Comparison of ENCODE assay signal across 8 mouse cellular contexts in the genomic region with DNA sequence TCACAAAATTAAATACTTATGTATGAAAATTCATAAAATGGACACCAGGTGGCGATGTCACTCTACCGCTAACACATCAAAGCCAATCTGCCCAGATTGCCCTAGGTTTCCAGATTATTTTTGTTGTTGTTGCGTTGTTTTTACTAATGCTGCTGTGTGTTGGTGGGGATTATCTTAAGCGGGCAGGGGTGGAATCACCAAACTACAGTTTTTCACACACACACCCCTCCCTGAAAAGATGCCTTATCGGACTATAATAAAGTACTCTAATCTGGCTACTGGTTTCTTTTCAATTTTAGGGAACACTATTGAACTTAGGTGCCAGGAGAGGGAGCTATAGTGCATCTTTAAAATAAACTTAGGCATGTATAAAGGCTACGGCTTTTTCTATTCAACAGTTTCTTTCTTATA. TPM values are rescaled to one million over a fixed set of nuclear protein-coding genes. Genes with fewer than 3 reads are reported as not detected.
DNase-seq lines count a peak whose midpoint lies in the region; ATAC-seq and TF ChIP-seq lines count a peak whose summit lies in the region.

No protein-coding gene starts in this region.

- no peaks in the 10 kb centered on the region for H3K36me3 ChIP-seq in forebrain, embryonic 11.5 days (ENCODE audit: control insufficient read depth, insufficient read depth, low read length)
- H3K36me3 ChIP-seq in hindbrain, embryonic 14.5 days (replicated peaks; ENCODE audit: control insufficient read depth, insufficient read depth), result no peaks in the 10 kb centered on the region

- H3K4me2 ChIP-seq in forebrain, embryonic 11.5 days (ENCODE audit: low read depth, low read length, severe bottlenecking), result peak overlapping the region; percentile 31; the same call in 1 of the 2 replicates
- H3K4me2 ChIP-seq in hindbrain, embryonic 14.5 days (replicated peaks), result peak overlapping the region; percentile 50

- ATAC-seq in forebrain, embryonic 11.5 days (replicated peaks; ENCODE audit: low FRiP score), result peak; percentile 72
- peak; percentile 80 for ATAC-seq in hindbrain, embryonic 14.5 days (ENCODE audit: low FRiP score)

- TF ChIP-seq CTCF in bone marrow macrophage, adult 2 months (IDR thresholded peaks at IDR 0.05; ENCODE audit: low read depth, low read length), result no peak

- H3K4me3 ChIP-seq in bone marrow macrophage, adult 2 months (ENCODE audit: insufficient read depth, low read length), result peak overlapping the region; percentile 68
- peak overlapping the region; percentile 23 for H3K4me3 ChIP-seq in forebrain, embryonic 11.5 days (ENCODE audit: low read depth, low read length)
- peak overlapping the region; percentile 26 for H3K4me3 ChIP-seq in hindbrain, embryonic 14.5 days (replicated peaks; ENCODE audit: low read length)

- peak overlapping the region; percentile 27; the same call in 1 of the 2 replicates for H3K9ac ChIP-seq in forebrain, embryonic 11.5 days (ENCODE audit: low read length)
- H3K9ac ChIP-seq in hindbrain, embryonic 14.5 days, result no peak overlapping the region

- TF ChIP-seq POLR2A in bone marrow macrophage, adult 2 months (IDR thresholded peaks at IDR 0.05; ENCODE audit: borderline replicate concordance, low read depth, low read length), result no peak

- H3K9me3 ChIP-seq in forebrain, embryonic 11.5 days (ENCODE audit: control insufficient read depth, low read length), result no peaks in the 10 kb centered on the region
- no peaks in the 10 kb centered on the region for H3K9me3 ChIP-seq in hindbrain, embryonic 14.5 days (ENCODE audit: control insufficient read depth, low read length)

- no peaks in the 10 kb centered on the region for H3K27me3 ChIP-seq in forebrain, embryonic 11.5 days (ENCODE audit: control insufficient read depth, insufficient read depth, low read length)
- no peaks in the 10 kb centered on the region for H3K27me3 ChIP-seq in hindbrain, embryonic 14.5 days (ENCODE audit: control insufficient read depth, insufficient read depth, low read length)

- H3K4me1 ChIP-seq in bone marrow macrophage, adult 2 months (ENCODE audit: control insufficient read depth, insufficient read depth, low read length), result peaks cover 17% of the 10 kb centered on the region
- H3K4me1 ChIP-seq in forebrain, embryonic 11.5 days (replicated peaks; ENCODE audit: control insufficient read depth, insufficient read depth, low read length), result no peaks in the 10 kb centered on the region; the same call in 1 of the 2 replicates
- no peaks in the 10 kb centered on the region for H3K4me1 ChIP-seq in hindbrain, embryonic 14.5 days (replicated peaks; ENCODE audit: control insufficient read depth, insufficient read depth, low read length)

- no peak overlapping the region for H3K27ac ChIP-seq in bone marrow macrophage, adult 2 months (ENCODE audit: insufficient read depth, low read depth, low read length)
- H3K27ac ChIP-seq in forebrain, embryonic 11.5 days (ENCODE audit: low read depth, low read length), result no peak overlapping the region
- H3K27ac ChIP-seq in hindbrain, embryonic 14.5 days, result no peak overlapping the region

- 5% methylated on average over 6 of the region's 6 CpGs for WGBS in forebrain, embryonic 11.5 days
- WGBS in hindbrain, embryonic 14.5 days, result 3% methylated on average over 6 of the region's 6 CpGs

- DNase-seq in adrenal gland, adult (ENCODE audit: inconsistent age in 2 of 2, low spot score in 1 of 2), result peak; percentile 22 to 84
- no peak for DNase-seq in adrenal gland, adult 8-10 months
- DNase-seq in forebrain, embryonic 11.5 days (ENCODE audit: low spot score), result peak; percentile 62
- DNase-seq in hindbrain, embryonic 14.5 days (ENCODE audit: low spot score), result peak; percentile 93
- DNase-seq in layer of hippocampus, postnatal 25 days (ENCODE audit: extremely low spot score in 1 of 2, low spot score in 1 of 2), result peak; percentile 33 to 60
- peak; percentile 51 for DNase-seq in lung, postnatal 10 days
- DNase-seq in retina, postnatal 7 days (ENCODE audit: low read depth, low spot score), result peak; percentile 67

RNA-seq across cellular contexts. Expression of gene Fabp7, which starts 41.1 kb away (rescaled TPM):
- 1 to 10 TPM in 2 of 4 experiments, under 1 TPM in 2; 0.59 to 1.3 (median 0.89) TPM for total RNA-seq in adrenal gland, adult 8-10 months (2022)
- polyA plus RNA-seq in bone marrow macrophage, adult 2 months (2012; ENCODE audit: insufficient read depth, insufficient read length, missing spikeins), result 1.6 TPM in 1 of 2 replicates, not detected in the other
- 595 and 640 TPM in 2 replicates for polyA plus RNA-seq in forebrain, embryonic 11.5 days (2014; fragmentation: Nextera tagmentation; extraction: Ambion mirVana)
- 2,236 and 2,340 TPM in 2 replicates for polyA plus RNA-seq in hindbrain, embryonic 14.5 days (2014; fragmentation: Nextera tagmentation; extraction: Ambion mirVana)
- 100 to 1,000 TPM; 109 to 116 TPM for total RNA-seq in layer of hippocampus, postnatal 25 days (2021)

RNA-seq across cellular contexts. Expression of gene Smpdl3a, which starts 50.5 kb away (rescaled TPM):
- total RNA-seq in adrenal gland, adult 8-10 months (2022), result 10 to 100 TPM; 25.4 to 45.3 (median 33.2) TPM
- polyA plus RNA-seq in bone marrow macrophage, adult 2 months (2012; ENCODE audit: insufficient read depth, insufficient read length, missing spikeins), result 343 and 368 TPM in 2 replicates
- polyA plus RNA-seq in forebrain, embryonic 11.5 days (2014; fragmentation: Nextera tagmentation; extraction: Ambion mirVana), result 9.2 and 9.4 TPM in 2 replicates
- polyA plus RNA-seq in hindbrain, embryonic 14.5 days (2014; fragmentation: Nextera tagmentation; extraction: Ambion mirVana), result 35.3 and 35.9 TPM in 2 replicates
- total RNA-seq in layer of hippocampus, postnatal 25 days (2021), result 10 to 100 TPM; 31.1 to 32.4 TPM

Comparison
In these comparisons a context has a peak if more than half of its experiments do, and no peak if none do; other contexts are left out.
1. RNA of gene Fabp7, which starts 41.1 kb away (polyA plus RNA-seq): 2,236 to 2,340 TPM in hindbrain, embryonic 14.5 days and 595 to 640 TPM in forebrain, embryonic 11.5 days; 1.6 TPM in bone marrow macrophage, adult 2 months; every median in the first group is over 100 times any median in the second.
2. Peak in every context shown above with its lines, with median percentiles within 50 percentile points of each other: H3K4me3 ChIP-seq.